Mouse (Mus musculus) adrenal gland, adult (tissue): ENCODE data around the gene Htr1f.

Source experiments
- DNase-seq, 2 experiments: peaks; one replicate each; pipeline ENCODE4 v3.0.0; 2022 to 2023; ENCODE audit warnings: low spot score in 1 of 2; ENCODE audit not compliant: inconsistent age in 2 of 2

The Htr1f gene

DNA sequence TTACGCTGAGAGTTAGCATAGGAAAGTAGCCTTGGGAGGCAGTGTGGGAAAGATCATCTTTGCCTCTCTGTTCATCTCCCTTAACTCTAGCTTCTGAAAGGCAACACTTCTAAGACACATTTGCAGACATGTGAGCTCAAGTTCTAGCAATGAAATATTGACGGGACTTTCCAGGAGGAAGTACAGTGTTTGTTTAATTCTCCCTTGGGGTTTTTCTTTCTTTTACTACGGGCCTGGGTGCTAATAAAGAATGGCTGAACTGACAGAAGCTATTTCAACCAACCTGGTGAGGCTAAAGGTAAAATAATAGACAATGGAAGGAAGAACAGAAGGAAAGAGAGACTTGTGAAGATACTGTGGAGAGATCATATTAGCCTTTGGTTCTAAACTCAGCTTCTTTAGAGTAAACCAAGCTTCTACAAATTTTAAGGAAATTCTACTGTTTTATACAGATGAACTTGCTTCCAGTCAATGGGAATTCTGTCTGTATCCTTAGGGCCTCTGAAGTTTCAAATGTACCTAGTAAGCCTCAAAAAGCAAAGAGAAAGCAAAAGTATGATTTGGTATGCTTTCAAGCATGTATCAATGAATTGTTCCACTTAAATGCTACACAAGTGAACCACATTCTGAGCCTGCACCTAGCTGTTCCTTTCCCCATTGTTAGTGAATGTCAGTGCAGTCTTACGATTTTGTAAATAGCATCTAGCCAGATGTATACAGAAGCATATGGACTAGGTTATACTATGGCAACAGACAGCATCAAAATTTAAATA is 131.9 kb downstream of the Htr1f start:
- no peak for DNase-seq

DNA sequence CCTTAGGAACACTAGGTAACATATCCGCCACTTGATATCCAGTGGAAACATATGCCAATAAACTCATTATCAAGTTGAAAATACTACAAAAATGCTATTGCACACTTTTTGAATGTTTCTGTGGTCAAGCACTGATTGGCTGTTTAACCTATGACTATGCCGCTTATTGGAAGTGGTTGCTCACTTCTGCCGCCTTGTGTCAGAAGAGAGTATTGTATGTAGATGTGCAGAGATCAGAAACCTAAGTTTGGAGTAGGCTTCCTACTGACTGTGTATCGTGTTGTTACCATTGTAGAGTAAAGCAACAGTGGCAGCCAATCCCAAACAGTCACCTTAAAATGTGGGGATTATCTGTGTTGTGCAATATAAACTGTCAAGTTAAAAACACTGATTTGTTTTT is 144.0 kb downstream of the Htr1f start:
- DNase-seq = peak; percentile 5 to 31

DNA sequence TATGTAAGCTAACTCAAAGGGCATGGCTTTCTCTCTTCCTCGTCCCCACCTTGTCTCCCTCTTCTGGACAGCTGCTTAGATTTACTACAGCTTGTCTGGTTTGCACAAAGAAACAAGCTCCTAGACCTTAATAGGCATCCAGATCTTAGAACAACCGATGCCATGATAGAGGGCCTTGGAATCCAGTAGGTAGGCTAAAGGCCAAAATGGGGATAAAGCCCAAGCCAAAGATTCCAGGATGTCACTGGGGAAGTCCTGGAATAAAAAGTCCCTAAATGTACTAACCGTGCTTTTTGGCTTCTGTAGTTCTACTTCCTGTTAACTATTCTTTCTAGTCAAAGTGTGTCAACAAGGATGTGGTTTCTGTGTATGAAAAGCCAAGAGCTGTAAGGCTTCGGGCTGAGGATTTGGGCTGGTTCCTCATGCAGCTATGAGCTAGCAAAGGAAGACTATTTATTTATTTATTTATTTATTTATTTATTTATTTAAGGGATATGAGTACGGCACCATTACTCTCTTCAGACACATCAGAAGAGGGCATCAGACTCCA is 163.9 kb downstream of the Htr1f start:
- DNase-seq = peak in 1 of 2 experiments; percentile 17

GRCm38 (mm10) chr16:64934793-64935192 is 170.9 kb downstream of the Htr1f start:
- no peak for DNase-seq

DNA sequence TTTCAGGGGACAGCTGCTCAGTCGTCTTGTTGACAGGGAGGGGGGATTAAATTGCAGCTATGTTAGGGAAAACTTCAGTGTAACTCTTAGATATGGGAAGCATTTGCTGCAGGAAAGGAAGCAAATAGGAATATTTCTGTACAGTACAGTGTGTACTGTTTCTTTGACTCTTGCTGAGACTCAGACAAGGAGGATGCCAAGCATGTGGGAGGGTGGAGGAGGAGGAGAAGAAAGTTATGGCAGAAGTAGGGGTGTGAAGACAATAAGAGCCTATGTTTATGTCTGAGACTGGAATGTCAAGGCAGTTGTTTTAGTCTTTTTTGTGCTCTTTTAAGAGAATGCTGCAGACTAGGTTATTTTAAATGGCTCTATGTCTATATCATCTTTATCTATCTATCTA is 171.6 kb downstream of the Htr1f start:
- DNase-seq = no peak

GRCm38 (mm10) chr16:64923500-64923899 is 182.2 kb downstream of the Htr1f start:
- no peak for DNase-seq

- DNase-seq = no peak
Measured at GRCm38 (mm10) chr16:64908747-64909146, 196.9 kb downstream of the Htr1f start.

DNA sequence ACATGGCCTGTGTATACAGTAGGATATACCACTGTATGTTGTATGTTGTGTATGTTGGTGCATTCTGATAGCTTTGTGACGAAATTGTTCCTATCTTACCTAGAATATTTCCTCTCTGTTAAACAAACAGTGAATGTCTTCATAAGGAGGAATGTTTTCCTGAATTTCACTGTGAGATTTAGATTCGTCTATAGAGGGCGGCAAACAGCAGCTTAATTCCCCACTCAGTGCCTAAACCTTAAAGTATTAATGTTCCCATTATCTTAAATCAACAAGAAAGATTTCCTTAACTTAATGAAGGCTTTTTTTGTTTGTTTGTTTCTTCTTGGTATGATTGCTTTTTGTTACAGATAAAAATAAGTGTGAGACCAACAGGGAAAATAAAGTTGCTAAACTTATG is 198.5 kb downstream of the Htr1f start:
- DNase-seq = peak in 1 of 2 experiments; percentile 58

DNA sequence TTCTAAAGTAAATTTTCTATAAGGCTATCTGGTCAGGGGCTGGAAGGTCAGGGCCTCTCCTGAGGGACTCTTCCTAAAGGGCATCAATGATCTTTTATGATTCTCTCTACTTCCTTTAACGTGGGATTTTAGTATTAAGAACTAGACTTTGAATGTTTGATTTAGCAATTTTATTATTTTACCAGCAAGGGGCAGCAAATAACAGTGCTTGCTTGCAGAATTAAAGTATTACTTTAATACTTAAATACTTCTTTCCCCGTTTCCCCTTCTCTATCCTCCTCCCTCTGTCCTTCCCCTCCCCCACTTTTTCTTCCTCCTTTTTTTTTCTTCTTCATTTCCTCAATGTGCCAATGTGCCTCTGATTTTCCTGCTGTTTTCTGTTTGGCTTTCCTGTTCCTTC is 202.3 kb downstream of the Htr1f start:
- DNase-seq = no peak

GRCm38 (mm10) chr16:64899084-64899483 is 206.6 kb downstream of the Htr1f start:
- peak; percentile 23 to 68 for DNase-seq

DNA sequence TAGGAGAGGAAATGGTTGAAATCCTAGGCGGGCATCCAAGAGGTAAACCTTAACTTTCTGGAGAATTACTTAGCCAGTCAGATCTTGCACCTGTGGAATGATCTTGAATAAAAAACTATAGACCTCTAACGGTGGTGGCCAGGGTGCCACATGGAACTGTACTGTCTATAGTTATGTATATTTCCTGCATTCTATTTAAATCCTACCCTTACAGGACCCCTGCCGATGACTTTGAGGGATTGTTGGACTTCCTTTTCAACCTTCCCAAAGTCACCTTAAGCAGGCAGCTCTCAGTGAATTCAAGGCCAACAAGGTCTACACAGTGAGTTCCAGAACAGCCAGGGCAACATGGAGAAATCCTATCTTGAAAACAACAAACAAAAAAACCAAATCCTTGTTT is 216.2 kb downstream of the Htr1f start:
- no peak for DNase-seq

DNA sequence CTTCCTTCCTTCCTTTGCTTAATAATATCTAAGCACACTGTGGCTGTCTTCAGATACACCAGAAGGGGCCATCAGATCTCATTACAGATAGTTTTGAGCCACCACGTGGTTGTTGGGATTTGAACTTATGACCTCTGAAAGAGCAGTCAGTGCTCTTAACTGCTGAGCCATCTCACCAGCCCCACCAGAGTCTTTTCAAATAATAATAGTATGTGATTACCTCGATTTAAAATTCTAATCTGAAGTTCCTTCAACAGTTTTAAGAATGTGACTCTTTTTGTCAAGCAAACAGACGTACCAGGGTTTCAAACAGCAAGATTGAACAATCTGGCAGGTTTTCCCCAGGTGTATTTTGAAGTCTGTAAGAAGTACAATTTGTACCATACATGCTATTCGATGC is 220.1 kb downstream of the Htr1f start:
- peak; percentile 18 to 38 for DNase-seq

- peak; percentile 74 to 86 for DNase-seq
Measured at GRCm38 (mm10) chr16:64885142-64885541, 220.5 kb downstream of the Htr1f start.

DNA sequence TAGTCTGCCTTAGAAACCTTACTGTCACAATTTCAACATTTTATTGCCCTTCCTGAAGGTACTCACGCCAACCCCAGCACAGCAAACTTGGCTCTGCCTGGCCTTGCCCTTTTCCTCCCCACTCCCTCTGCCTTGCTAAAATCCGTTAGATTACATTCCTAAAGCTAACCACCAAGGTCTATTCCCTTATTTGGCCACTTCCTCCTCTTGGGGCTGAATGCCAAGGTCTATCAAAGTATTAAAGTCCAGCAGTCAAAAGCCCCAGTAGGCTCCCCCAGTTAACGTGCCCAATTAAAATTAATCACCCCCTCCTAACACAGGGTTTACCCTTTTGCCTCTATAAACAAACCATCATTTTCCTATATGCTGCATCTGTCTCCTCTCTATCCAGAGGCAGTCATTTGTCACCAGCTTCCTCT is 221.2 kb downstream of the Htr1f start:
- DNase-seq = peak; percentile 88 to 94

DNA sequence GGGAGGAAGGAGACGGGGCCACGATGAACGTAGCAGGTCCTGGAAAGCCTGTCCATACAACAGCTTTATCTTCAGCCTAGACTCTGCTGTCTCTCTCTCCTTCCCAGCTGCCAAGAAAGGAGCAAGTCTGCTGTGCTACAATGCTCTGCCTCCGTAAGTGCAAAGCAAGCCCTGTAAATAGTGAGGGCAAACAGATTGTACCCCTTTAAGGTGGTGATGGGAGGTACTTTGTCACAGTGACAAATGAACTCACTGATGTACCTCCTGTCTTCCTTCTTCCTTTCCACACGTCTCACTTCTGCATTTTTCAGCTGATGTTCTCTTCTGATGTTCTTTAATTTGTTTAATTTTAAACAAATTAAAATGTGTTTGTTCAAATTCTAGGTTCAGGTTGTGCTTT is 221.8 kb downstream of the Htr1f start:
- peak; percentile 45 to 81 for DNase-seq

DNA sequence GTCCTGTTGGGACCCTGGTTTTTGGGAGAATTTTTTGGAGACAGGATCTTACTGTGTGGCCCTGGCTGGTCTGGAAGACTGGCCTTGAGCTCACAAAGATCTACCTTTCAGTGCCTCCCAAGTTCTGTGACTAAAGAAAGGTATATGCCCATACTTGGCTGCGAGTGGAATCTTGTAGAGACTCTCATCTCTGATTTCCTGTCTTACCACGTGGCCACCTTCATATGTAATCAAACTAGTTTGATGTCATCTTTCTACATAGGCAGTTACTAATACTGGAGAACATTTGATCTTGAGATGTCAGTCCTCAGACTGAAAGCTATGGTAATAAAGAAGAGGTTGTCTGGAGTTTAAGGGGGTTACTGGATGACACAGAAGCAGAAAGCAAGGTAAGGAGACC is 224.2 kb downstream of the Htr1f start:
- DNase-seq = no peak

GRCm38 (mm10) chr16:64880986-64881385 is 224.7 kb downstream of the Htr1f start:
- DNase-seq = peak; percentile 25 to 60

- no peak for DNase-seq
Measured at GRCm38 (mm10) chr16:64879735-64880134, 225.9 kb downstream of the Htr1f start.

DNA sequence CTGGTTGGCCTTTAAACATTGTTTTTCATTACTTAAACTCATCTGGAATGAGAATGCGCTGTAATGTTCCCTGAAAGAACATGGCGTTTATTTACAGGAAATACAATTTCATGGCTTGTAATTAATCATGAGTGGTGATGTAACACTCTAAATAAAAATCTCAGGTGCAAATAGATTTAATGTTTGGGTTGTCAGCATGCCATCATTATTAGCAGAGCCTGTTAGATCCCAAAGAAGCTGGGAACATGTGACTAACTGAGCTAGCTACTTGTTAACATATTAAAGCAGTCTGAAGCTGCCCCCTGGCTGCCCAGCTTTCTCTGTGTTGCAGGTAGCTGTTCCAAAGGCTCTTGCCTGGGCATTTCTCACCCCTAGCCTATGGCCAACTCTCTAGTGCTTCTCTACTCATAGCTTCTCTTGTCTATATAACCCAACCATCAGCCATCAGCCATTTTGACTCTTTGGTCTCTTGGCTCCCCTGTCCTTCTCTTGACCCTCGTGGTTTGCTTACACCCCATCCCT is 227.0 kb downstream of the Htr1f start:
- DNase-seq = peak in 1 of 2 experiments; percentile 31

- DNase-seq = no peak
Measured at GRCm38 (mm10) chr16:64877314-64877713, 228.3 kb downstream of the Htr1f start.

DNA sequence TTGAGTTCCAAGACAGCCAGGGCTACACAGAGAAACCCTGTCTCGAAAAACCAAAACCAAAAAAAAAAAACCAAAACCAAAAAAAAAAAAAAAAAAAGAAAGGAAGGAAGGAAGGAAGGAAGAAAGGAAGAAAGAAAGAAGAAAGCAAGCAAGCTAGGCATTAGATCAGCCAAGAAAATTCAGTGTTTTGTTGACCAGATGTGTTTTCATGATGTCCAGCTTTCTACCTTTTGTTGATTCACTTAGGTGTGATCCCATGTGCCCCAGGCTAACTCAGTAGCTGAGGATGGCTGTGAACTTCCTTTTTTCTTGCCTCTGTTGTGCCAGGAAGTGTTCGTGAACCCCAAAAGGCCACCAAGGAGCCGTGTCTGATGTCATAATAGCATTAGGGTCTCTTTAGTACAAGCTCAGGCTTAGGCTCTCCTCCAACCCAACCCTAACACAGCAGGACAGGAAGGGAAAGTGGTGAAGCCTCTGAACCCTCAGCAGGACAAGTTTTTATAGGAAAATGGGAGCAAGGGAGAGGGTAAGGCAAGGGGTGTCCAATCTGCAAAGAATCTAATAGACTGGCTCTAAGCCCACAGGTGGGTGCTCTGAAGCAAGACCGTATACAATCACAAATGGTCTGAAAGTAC is 228.9 kb downstream of the Htr1f start:
- DNase-seq = no peak

- DNase-seq = no peak
Measured at GRCm38 (mm10) chr16:64875822-64876221, 229.8 kb downstream of the Htr1f start.
